Mouse (Mus musculus) kidney, postnatal 4 days (tissue): ENCODE measurements at regions not wholly inside any gene's neighbourhood (a gene's known extent, or its start where the extent isn't known, plus 50 kb on each side); places are given as distances from the start of the nearest gene placed in this dataset.

Source experiments
- DNase-seq, 2 experiments: peaks; one replicate each; pipeline ENCODE4 v3.0.0; 2021; ENCODE audit warnings: mixed read lengths in 2 of 2

GRCm38 (mm10) chr9:13905086-13905669 is 77.7 kb downstream of the Fam76b start:
- no peak for DNase-seq

- DNase-seq = no peak
Observed at GRCm38 (mm10) chr9:13906736-13907135, 79.2 kb downstream of the Fam76b start.

- DNase-seq = no peak
Observed at GRCm38 (mm10) chr9:13909604-13910003, 82.1 kb downstream of the Fam76b start.

GRCm38 (mm10) chr9:13910091-13910490 is 82.6 kb downstream of the Fam76b start:
- DNase-seq = peak; percentile 14 to 38

GRCm38 (mm10) chr9:13913459-13913858 is 85.9 kb downstream of the Fam76b start:
- DNase-seq = no peak

- DNase-seq = no peak
Observed at GRCm38 (mm10) chr9:13914131-13914530, 86.6 kb downstream of the Fam76b start.

- no peak for DNase-seq
Observed at GRCm38 (mm10) chr9:13914847-13915246, 87.3 kb downstream of the Fam76b start.

GRCm38 (mm10) chr9:13916837-13917236 is 89.3 kb downstream of the Fam76b start:
- DNase-seq = no peak

GRCm38 (mm10) chr9:13918606-13919202 is 91.2 kb downstream of the Fam76b start:
- DNase-seq = no peak

- DNase-seq = no peak
Observed at GRCm38 (mm10) chr9:13919739-13920410, 92.4 kb downstream of the Fam76b start.

GRCm38 (mm10) chr9:13920623-13921022 is 93.1 kb downstream of the Fam76b start:
- no peak for DNase-seq

- no peak for DNase-seq
Observed at GRCm38 (mm10) chr9:13932001-13932508, 104.5 kb downstream of the Fam76b start.

- DNase-seq = no peak
Observed at GRCm38 (mm10) chr9:13933404-13933803, 105.9 kb downstream of the Fam76b start.

- no peak for DNase-seq
Observed at GRCm38 (mm10) chr9:13937301-13937700, 109.8 kb downstream of the Fam76b start.

- DNase-seq = no peak
Observed at GRCm38 (mm10) chr9:13946519-13946918, 119.0 kb downstream of the Fam76b start.

- no peak for DNase-seq
Observed at GRCm38 (mm10) chr9:13952157-13952556, 124.6 kb downstream of the Fam76b start.

GRCm38 (mm10) chr9:13963140-13963763 is 135.7 kb downstream of the Fam76b start:
- DNase-seq = no peak

- no peak for DNase-seq
Observed at GRCm38 (mm10) chr9:13963796-13964195, 136.3 kb downstream of the Fam76b start.

- DNase-seq = no peak
Observed at GRCm38 (mm10) chr9:13964256-13964655, 136.7 kb downstream of the Fam76b start.

GRCm38 (mm10) chr9:13966212-13966611 is 138.7 kb downstream of the Fam76b start:
- DNase-seq = no peak

- DNase-seq = peak; percentile 6 to 21
Observed at GRCm38 (mm10) chr9:13969262-13969661, 141.7 kb downstream of the Fam76b start.

GRCm38 (mm10) chr9:13973600-13973999 is 146.1 kb downstream of the Fam76b start:
- no peak for DNase-seq

GRCm38 (mm10) chr9:13974870-13975269 is 147.4 kb downstream of the Fam76b start:
- DNase-seq = no peak

- no peak for DNase-seq
Observed at GRCm38 (mm10) chr9:13978842-13979241, 151.3 kb downstream of the Fam76b start.
